Mouse (Mus musculus) right cerebral cortex, adult 18-20 months (tissue): ENCODE results near the gene Stac3.

Source experiments
- DNase-seq: peaks from one replicate; pipeline ENCODE4 v3.0.0; 2022; ENCODE audit warnings: mixed read lengths

The Stac3 gene

DNA sequence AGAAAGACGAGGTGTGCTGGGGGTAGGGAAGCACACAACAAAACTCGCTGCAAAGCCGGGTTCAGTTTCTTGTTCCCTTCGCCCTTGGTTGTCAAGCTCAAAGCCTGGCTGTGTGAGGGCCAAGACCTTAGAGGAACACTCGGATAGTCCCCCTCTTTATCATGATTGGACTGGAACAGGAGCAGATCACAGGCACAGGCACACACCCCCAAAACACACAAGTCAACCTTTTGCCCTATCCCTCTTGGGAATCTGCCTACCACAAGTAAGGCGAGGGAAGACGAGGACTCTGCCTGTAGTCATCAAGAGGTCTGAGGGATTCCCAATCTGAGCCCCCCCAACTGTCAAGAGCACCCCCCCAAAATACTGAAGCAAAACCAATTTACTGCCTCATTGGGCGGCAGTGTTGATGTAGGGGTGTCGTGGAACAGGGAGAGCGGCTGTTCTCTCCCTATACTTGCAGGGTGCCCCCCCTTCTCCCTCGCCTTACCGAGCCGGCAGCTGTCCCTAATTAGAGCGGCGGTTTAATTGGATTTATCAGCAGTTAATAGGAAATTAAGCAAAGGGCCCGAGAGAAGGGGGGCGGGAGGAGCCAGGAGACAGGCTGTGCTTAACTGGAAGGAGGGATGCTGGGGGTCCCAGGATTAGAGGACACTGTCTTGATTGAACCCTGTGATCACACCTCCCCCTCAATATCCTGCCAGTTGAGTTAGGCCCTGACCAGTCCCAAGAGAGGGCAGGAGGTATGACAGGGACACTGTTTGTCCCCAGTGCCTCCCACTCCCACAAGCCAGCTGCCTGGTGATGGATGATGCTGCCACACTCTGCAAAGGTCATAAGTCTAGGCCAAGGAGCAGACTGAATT, 8.6 kb downstream of the Stac3 start:
- no peak for DNase-seq

DNA sequence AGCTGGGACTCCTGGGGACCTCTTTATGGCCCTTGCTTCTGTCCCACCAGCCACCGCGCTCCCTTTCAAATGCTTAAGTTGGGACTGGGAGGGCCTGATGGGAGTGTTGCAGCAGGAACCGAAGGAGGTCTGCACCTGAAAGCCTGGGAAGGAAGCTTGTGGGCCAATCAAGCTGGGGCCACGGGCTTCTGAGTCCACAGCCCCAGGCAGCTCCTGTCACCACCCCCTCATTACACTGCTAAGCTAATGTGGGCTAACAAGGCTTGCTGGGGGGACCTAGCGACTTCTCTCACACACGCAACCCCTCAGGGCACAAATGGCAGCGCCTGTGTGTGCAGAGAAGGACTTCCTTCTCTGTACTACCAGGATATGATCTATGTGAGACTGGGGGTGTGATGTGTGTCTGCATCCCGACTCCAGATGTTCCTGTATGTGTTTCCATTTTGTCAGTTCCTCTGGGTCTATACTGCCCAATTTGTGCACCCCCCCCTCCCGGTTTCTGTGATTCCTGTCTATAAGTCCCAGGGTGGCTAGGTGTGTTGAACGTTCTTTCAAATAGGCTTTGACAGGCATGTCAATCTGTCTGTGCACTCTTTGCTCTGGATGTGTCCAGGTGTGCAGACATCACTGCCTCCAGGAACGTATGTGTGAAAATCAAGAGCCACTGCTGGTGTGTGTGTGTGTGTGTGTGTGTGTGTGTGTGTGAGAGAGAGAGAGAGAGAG, 9.6 kb downstream of the Stac3 start:
- DNase-seq, result no peak

DNA sequence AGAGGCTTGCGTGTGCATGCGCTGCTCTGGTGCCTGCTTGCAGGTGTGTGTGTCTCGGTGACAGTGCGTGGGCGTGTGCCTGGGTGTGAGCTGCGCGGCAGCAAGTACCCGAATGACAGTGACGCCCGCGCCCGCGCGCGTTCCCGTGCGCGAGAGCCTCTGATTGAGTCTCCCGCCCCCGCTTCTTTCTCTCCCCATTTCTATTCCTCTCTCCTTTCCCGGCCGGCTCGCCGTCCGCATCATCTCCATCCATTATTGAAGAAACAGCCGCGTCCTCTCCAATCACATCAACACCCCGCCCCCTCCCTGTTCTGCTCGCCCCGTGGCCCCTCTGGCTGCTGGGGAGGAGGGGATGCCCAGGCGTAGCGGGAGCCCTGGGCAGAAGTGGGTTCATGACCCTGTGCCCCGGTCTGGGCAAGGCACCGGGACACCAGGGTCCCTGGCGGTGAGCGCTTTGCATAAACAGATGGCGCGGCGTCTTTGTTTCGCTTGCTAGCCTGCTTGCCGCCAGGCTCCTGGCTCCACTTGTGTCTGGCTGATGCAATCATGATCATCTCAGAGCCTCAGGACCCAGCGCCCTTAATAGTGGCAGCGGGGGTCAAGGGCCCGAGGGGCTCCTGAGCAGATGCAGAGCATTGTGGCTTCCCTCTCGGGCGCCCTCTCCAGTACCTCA, 10.3 kb downstream of the Stac3 start:
- peak; percentile 94 for DNase-seq

DNA sequence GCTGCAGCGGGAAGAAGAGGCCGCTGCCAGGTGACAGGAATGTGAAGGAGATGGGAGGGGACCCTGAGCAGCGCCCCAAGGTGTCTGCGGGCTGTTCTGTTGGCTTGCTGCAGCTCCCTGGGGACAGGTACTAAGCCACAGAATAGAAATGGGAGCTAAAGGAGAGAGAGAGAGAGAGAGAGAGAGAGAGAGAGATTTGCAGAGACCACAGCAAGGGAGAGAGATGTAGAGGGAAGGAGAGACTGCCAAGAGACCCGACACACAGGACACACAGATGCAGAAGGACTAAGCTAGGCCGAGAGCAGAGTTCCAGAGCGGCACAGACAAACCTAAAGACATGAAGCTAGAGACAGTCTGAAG, 10.8 kb downstream of the Stac3 start:
- DNase-seq, result no peak

DNA sequence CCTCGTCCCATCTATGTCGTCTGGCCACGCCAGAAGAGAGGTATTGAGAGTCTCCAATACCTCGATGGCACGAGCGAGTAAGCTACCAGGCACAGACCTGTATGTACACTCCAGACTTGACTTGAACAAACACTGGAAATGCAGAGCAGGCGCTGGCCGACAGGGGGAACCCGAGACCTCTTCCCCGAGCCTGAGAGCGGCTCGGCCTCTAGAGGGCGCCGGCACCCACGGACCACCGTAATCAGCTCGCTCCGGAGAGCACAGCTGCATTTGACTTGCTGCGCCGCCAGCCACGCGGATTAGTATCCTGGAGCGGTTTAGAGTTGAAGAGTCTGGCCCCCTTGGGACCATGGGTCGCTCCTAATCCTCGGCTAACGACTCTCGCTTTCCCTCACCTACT, 11.3 kb downstream of the Stac3 start:
- peak; percentile 93 for DNase-seq

DNA sequence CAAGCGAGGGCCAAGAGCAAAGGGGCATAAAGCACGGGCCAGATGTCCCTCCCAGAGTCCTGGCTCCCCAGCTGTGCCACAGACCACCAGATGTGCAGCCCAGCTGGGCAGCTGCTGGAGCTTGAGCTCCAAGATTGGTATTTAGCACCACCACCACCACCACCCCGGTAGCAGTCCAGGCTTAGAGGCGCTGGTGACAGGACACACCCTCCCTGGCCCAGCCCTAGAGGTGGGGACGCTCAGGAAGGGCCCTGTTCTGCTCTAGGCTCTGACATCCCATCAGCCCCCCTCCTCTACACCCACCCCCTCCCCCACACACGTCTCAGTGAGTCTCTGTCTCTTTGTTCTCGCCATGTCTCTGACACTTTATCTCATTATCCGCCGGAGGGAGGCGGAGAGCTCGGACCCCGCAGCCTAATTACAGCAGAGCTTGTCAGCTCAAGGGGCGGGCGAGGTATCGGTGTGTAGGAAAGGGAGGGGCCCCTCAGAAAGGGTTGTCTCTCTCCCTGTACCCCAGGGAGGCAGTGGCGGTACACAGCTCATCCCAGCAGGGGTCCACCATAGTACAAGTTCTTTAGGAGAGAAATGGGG, 12.1 kb downstream of the Stac3 start:
- DNase-seq, result no peak

DNA sequence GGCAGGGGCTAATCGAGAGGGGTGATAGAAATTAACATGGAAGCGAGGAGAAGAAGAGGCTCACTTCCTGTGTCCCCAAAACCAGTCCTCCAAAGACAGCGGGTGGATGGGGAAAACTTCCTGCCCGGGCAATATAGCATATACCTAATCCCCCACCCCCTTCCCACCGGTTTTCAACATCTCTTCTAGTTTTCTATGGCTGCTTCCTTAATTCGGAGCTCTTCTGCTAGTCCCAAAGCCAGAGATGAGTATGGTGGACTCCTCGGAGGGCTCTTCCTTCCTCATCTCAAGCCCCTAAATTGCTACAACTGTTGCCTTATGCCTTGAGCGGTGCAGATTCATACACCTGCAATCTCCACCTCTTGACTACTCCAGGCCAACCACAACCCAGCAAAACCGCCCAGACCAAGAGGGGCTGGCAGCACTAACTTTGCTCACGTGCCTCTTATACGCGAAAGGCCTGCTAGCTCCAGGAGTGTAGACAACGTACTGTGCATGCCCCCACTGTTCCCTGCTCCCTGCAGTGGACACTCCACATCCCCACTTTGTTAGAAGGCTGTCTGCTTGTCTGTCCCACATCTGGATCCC, 12.7 kb downstream of the Stac3 start:
- DNase-seq, result no peak

GRCm38 (mm10) chr10:127514764-127515163, 13.3 kb downstream of the Stac3 start, which contains the start of gene Ndufa4l2:
TSS of gene Ndufa4l2 (plus strand) at chr10:127514967.
- no peak for DNase-seq

- no peak for DNase-seq
These were observed 13.9 kb downstream of the Stac3 start for GRCm38 (mm10) chr10:127515271-127515982.

DNA sequence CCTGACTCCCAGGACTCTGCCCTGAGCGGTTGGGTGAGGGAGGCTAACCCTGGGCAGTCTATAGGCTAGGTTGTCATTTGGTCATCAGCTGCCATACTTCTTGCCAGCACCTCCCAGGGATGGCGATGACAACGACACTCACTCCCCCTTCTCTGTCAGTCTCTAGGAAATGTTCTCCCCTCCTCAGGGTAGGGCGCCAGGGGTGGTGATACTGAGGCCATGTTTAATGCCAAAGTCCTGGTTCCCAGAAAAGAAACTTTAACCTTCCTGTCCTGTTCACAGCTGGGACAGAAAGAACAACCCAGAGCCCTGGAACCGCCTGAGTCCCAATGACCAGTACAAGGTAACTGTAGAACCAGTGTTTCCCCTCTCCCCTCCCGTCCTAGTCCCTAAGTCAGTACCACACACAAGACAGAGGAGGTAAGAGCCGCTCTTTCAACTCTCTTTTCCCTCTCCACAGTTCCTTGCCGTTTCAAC, 14.5 kb downstream of the Stac3 start:
- DNase-seq, result no peak

GRCm38 (mm10) chr10:127516576-127517260, 15.2 kb downstream of the Stac3 start:
- no peak for DNase-seq

DNA sequence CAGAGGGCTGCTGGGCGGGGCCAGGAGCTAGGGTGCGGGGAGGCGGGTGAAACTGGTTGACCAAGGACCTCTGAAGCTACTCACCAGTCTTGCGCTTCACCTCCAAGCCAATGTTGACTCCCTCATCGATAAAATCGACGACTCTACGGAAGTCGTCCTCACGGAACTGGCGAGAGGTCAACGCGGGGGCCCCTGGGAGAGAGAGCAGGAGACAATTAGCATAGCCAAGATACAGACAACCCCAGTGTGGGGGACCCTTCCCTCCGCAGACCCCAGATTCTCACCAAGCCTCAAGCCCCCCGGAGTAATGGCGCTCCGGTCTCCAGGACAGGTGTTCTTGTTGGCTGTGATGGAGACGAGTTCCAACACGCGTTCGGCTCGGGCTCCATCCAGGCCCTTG, 16.5 kb downstream of the Stac3 start:
- no peak for DNase-seq

- DNase-seq, result no peak
These were observed 17.7 kb downstream of the Stac3 start for GRCm38 (mm10) chr10:127519041-127519701.

DNA sequence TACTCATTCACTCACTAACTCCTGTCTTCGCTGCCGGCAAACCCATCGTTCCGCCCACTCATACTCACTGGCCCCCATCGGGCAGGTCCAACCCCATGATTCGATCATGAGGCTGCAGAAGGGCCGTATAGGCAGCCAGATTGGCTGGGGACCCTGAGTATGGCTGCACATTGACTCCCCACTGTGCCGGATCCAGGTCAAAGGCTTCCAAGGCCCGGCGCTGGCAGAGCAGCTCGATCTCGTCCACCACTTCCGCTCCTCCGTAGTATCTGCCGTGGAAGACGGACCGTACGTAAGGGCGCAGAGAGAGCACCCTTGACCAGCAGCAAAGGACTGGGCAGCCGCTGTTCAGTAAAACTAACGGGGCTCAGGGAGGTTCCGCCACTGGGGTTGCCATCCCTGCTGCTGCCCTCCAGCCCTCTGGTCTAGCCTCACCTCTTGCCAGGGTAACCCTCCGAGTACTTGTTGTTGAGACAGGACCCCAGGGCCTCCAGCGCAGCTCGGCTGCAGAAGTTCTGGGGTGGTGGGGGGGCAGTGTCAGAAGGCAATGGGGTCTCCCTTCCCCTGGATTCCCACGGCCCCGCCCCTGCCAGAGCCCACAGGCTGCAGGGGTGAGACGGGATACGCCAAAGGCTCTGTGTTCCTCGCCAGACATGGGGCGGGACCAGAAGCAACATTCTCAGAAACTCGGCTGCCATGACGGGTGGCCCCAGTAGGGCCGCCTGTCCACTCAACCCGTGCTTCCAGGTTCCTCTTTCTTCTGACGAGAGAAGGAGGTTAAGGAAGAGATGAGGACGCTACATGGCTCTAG, 18.6 kb downstream of the Stac3 start:
- no peak for DNase-seq

GRCm38 (mm10) chr10:127520714-127521357, 19.4 kb downstream of the Stac3 start:
- no peak for DNase-seq

DNA sequence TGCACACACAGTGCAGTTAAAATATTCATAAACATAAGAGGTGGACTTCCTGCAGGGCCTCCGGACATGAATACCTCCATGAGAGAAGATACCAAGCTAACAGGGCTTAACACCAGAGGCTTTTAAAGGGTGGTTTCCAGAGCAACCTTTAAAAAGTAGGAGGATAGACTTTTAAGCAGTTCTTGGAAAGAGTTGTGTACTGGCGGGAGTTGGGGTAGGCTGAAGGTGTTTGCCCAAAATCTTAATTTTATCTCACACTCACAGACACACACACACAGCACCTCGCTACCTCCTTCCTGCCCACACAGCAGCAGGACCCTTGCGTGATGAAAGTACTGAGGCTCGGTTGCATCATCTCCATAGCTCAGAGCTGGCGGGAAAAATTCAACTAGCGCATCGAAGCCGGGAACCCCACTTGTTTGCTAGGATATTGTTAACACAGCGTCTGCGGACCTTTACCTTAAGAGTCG, 20.2 kb downstream of the Stac3 start:
- no peak for DNase-seq

DNA sequence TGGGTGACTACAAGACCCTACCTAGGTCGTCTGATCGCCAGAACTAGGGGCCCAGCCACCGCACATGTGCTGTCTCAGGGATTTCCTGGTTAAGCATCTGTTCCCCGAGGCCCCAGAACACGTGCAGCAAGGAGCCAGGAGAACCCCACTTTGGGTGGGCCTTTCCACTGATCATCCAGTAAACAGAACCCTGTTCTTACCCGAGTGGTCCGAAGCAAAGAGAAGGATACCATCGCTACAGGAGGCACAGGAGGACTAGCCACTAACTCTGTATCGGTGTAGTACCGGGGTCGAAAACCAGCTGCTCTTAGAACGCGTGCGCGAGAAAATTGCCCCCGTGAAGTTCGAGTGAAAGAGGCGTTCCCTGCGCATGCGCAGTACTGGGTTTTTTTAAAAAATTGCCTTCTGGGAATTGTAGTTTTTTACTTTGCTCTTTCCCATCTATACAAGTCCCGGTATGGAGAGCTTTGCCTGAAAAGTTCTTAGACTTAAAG, 20.6 kb downstream of the Stac3 start, which contains the start of gene Shmt2:
Shmt2 (minus strand) TSS at position 357 of the 494 bp plus-strand sequence.
- peak; percentile 87 for DNase-seq

DNA sequence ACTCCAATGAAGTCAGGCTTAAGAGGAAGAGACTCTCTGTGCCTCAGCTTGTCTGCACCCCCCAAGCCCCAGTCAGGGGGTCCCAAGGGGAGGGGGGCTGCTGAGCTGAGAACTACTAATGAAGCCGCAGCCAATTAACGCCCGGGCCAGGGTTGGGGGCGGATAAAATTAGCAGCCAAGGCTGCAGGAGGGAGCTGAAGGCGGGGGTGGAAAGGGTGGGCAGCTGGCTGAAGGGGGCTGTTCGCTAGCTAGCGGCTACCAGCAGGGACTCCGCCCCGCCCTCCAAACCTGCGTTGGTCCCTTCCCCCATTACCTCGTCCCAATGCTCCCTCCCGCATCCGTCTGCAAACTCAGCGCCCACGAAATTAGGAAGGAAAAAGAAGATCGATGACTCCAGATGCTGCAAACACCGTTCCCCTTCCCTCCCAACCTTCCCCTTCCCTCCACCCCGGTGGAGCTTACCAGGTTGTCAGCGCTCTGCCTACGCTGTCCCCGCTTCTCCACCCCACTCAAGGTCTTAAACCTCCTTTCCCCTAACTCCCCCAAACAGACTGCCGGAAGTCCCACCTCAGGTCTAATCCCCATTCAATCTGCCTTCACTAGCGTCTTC, 23.3 kb downstream of the Stac3 start:
- DNase-seq, result no peak
